Mouse (Mus musculus): Measurements from ENCODE around the gene Elf4. TPM values are rescaled to one million over a fixed set of nuclear protein-coding genes. Genes with fewer than 3 reads are reported as not detected.

The Elf4 gene
- polyA plus RNA-seq, 1 experiment: 4.4 TPM

GRCm38 (mm10) chrX:48453736-48454494 is 9.0 kb downstream of the Elf4 start:
- Histone ChIP-seq H3K27me3 (ENCODE audit: control insufficient read depth, insufficient read depth, low read length) (no peaks in the 10 kb centered on the region), H3K4me3 (ENCODE audit: control insufficient read depth, low read depth, low read length) (peak overlapping the region; percentile 86), H3K27ac (ENCODE audit: control insufficient read depth, insufficient read depth, low read depth, low read length) (peak overlapping the region; percentile 29; the same call in 1 of the 2 replicates), H3K4me1 (ENCODE audit: control insufficient read depth, insufficient read depth, low read length) (peaks cover 7% of the 10 kb centered on the region), H3K36me3 (ENCODE audit: control insufficient read depth, insufficient read depth, low read length) (no peaks in the 10 kb centered on the region)
- no peak for TF ChIP-seq CTCF (IDR thresholded peaks at IDR 0.05; ENCODE audit: control insufficient read depth, insufficient read depth, insufficient replicate concordance, low read depth, low read length)
- no peak for TF ChIP-seq POLR2A (IDR thresholded peaks at IDR 0.05; ENCODE audit: control insufficient read depth, low read depth, low read length)

- peaks cover 7% of the 10 kb centered on the region for H3K4me1 ChIP-seq (ENCODE audit: control insufficient read depth, insufficient read depth, low read length)
- no peaks in the 10 kb centered on the region for H3K27me3 ChIP-seq (ENCODE audit: control insufficient read depth, insufficient read depth, low read length)
- no peak for TF ChIP-seq POLR2A (IDR thresholded peaks at IDR 0.05; ENCODE audit: control insufficient read depth, low read depth, low read length)
- H3K36me3 ChIP-seq (ENCODE audit: control insufficient read depth, insufficient read depth, low read length): no peaks in the 10 kb centered on the region
- peak overlapping the region; percentile 86 for H3K4me3 ChIP-seq (ENCODE audit: control insufficient read depth, low read depth, low read length)
- peak overlapping the region; percentile 70 for H3K27ac ChIP-seq (ENCODE audit: control insufficient read depth, insufficient read depth, low read depth, low read length)
These were observed 9.8 kb downstream of the Elf4 start for GRCm38 (mm10) chrX:48452931-48453673.

- Histone ChIP-seq H3K36me3 (ENCODE audit: control insufficient read depth, insufficient read depth, low read length) (no peaks in the 10 kb centered on the region), H3K27me3 (ENCODE audit: control insufficient read depth, insufficient read depth, low read length) (no peaks in the 10 kb centered on the region), H3K4me3 (ENCODE audit: control insufficient read depth, low read depth, low read length) (peak overlapping the region; percentile 86), H3K27ac (ENCODE audit: control insufficient read depth, insufficient read depth, low read depth, low read length) (peak overlapping the region; percentile 70), H3K4me1 (ENCODE audit: control insufficient read depth, insufficient read depth, low read length) (peaks cover 7% of the 10 kb centered on the region)
- no peak for TF ChIP-seq CTCF (IDR thresholded peaks at IDR 0.05; ENCODE audit: control insufficient read depth, insufficient read depth, insufficient replicate concordance, low read depth, low read length)
- TF ChIP-seq POLR2A (IDR thresholded peaks at IDR 0.05; ENCODE audit: control insufficient read depth, low read depth, low read length): no peak
These were observed 10.6 kb downstream of the Elf4 start for GRCm38 (mm10) chrX:48452231-48452890.

- Histone ChIP-seq H3K36me3 (ENCODE audit: control insufficient read depth, insufficient read depth, low read length) (no peaks in the 10 kb centered on the region), H3K4me1 (ENCODE audit: control insufficient read depth, insufficient read depth, low read length) (peaks cover 7% of the 10 kb centered on the region), H3K27me3 (ENCODE audit: control insufficient read depth, insufficient read depth, low read length) (no peaks in the 10 kb centered on the region), H3K27ac (ENCODE audit: control insufficient read depth, insufficient read depth, low read depth, low read length) (no peak overlapping the region), H3K4me3 (ENCODE audit: control insufficient read depth, low read depth, low read length) (peak overlapping the region; percentile 32)
- TF ChIP-seq CTCF (IDR thresholded peaks at IDR 0.05; ENCODE audit: control insufficient read depth, insufficient read depth, insufficient replicate concordance, low read depth, low read length) (no peak), POLR2A (IDR thresholded peaks at IDR 0.05; ENCODE audit: control insufficient read depth, low read depth, low read length) (no peak)
These were observed 13.3 kb downstream of the Elf4 start for GRCm38 (mm10) chrX:48449646-48450045.

- H3K27me3 ChIP-seq (ENCODE audit: control insufficient read depth, insufficient read depth, low read length): no peaks in the 10 kb centered on the region
- H3K27ac ChIP-seq (ENCODE audit: control insufficient read depth, insufficient read depth, low read depth, low read length): no peak overlapping the region
- no peak overlapping the region for H3K4me3 ChIP-seq (ENCODE audit: control insufficient read depth, low read depth, low read length)
- H3K36me3 ChIP-seq (ENCODE audit: control insufficient read depth, insufficient read depth, low read length): no peaks in the 10 kb centered on the region
- H3K4me1 ChIP-seq (ENCODE audit: control insufficient read depth, insufficient read depth, low read length): peaks cover 4% of the 10 kb centered on the region
- TF ChIP-seq POLR2A (IDR thresholded peaks at IDR 0.05; ENCODE audit: control insufficient read depth, low read depth, low read length): no peak
- TF ChIP-seq CTCF (IDR thresholded peaks at IDR 0.05; ENCODE audit: control insufficient read depth, insufficient read depth, insufficient replicate concordance, low read depth, low read length): no peak
These were observed 18.3 kb downstream of the Elf4 start for GRCm38 (mm10) chrX:48444677-48445076.

- Histone ChIP-seq H3K27me3 (ENCODE audit: control insufficient read depth, insufficient read depth, low read length) (no peaks in the 10 kb centered on the region), H3K4me1 (ENCODE audit: control insufficient read depth, insufficient read depth, low read length) (no peaks in the 10 kb centered on the region; the same call in 1 of the 2 replicates), H3K4me3 (ENCODE audit: control insufficient read depth, low read depth, low read length) (no peak overlapping the region), H3K27ac (ENCODE audit: control insufficient read depth, insufficient read depth, low read depth, low read length) (no peak overlapping the region), H3K36me3 (ENCODE audit: control insufficient read depth, insufficient read depth, low read length) (no peaks in the 10 kb centered on the region)
- TF ChIP-seq POLR2A (IDR thresholded peaks at IDR 0.05; ENCODE audit: control insufficient read depth, low read depth, low read length) (no peak), CTCF (IDR thresholded peaks at IDR 0.05; ENCODE audit: control insufficient read depth, insufficient read depth, insufficient replicate concordance, low read depth, low read length) (no peak)
These were observed 21.0 kb downstream of the Elf4 start for GRCm38 (mm10) chrX:48441954-48442353.

GRCm38 (mm10) chrX:48441548-48441947 is 21.4 kb downstream of the Elf4 start:
- TF ChIP-seq POLR2A (IDR thresholded peaks at IDR 0.05; ENCODE audit: control insufficient read depth, low read depth, low read length) (no peak), CTCF (IDR thresholded peaks at IDR 0.05; ENCODE audit: control insufficient read depth, insufficient read depth, insufficient replicate concordance, low read depth, low read length) (no peak)
- H3K27me3 ChIP-seq (ENCODE audit: control insufficient read depth, insufficient read depth, low read length): no peaks in the 10 kb centered on the region

More at GRCm38 (mm10) chrX:48441548-48441947, 21.4 kb downstream of the Elf4 start:
- Histone ChIP-seq H3K27ac (ENCODE audit: control insufficient read depth, insufficient read depth, low read depth, low read length) (no peak overlapping the region), H3K36me3 (ENCODE audit: control insufficient read depth, insufficient read depth, low read length) (no peaks in the 10 kb centered on the region), H3K4me3 (ENCODE audit: control insufficient read depth, low read depth, low read length) (no peak overlapping the region), H3K4me1 (ENCODE audit: control insufficient read depth, insufficient read depth, low read length) (no peaks in the 10 kb centered on the region; the same call in 1 of the 2 replicates)

All from testis, adult 2 months (tissue).